Mouse (Mus musculus): ENCODE measurements around the gene Nr4a2.

The Nr4a2 gene

GRCm38 (mm10) chr2:57111791-57112538 lies 11.8 kb downstream of the Nr4a2 start:
- DNase-seq (ENCODE audit: low spot score in 2 of 2): peak in 1 of 2 experiments; percentile 18

- no peak for DNase-seq (ENCODE audit: low spot score in 2 of 2)
These were observed 12.6 kb downstream of the Nr4a2 start for GRCm38 (mm10) chr2:57111011-57111790.

DNA sequence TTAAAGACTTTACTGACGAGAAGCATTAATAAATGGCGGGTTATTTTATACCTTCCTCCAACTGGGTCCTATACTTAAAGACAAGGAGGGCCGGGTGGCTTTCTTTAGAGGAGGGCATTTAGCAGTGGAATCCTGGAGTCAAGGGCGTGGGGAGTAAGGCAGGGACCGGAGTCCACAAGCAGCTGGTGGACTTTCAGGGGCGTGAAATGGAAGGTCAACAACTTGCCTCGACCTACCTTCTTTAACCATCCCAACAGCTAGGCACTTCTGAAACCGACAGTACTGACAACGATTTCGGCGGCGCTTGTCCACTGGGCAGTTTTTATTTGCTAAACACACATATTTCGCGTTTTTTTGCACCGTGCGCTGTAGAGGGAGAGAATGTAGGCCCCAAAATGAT lies 13.4 kb downstream of the Nr4a2 start:
- no peak for DNase-seq (ENCODE audit: low spot score in 2 of 2)

DNA sequence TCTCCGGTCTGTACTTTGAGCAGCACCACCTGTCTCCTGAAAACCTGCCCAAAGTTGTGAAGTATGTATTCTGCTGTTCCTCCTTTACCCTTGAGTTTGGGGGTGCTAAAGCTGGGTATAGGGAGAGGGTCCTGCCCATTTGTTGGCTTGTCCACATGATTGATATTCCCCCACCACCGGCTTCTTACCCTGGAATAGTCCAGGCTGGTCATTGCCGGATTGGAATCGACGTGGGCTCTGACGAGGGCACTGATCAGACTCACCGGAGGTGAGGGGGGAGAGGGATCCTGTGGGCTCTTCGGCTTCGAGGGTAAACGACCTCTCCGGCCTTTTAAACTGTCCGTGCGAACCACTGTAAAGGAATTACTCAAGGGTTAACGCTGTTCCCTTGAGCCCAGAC lies 13.9 kb downstream of the Nr4a2 start:
- DNase-seq (ENCODE audit: low spot score in 2 of 2): no peak

- DNase-seq (ENCODE audit: low spot score in 2 of 2): no peak
These were observed 14.5 kb downstream of the Nr4a2 start for GRCm38 (mm10) chr2:57109301-57109700.

DNA sequence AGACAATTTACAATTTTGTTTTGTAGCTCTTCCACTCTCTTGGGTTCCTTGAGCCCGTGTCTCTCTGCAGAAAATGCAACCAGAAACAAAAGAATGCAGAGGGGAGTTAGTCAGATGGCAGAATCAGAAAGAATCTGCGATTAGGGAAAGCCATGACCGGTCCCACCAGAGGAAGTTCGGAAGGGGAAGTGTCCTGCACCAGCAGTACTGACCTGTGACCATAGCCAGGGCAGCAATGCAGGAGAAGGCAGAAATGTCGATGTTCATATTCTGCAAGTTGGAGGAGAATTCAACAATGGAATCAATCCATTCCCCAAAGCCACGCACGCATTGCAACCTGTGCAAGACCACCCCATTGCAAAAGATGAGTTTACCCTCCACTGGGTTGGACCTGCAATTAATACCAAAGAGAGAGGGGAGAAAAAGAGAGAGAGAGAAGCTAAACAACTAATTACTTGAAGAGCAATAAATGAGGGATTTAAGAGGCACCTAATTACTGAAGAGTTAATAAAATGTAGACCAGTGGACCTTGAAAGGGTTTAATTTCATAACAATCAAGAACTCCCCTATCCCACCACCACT lies 15.4 kb downstream of the Nr4a2 start:
- no peak for DNase-seq (ENCODE audit: low spot score in 2 of 2)

DNA sequence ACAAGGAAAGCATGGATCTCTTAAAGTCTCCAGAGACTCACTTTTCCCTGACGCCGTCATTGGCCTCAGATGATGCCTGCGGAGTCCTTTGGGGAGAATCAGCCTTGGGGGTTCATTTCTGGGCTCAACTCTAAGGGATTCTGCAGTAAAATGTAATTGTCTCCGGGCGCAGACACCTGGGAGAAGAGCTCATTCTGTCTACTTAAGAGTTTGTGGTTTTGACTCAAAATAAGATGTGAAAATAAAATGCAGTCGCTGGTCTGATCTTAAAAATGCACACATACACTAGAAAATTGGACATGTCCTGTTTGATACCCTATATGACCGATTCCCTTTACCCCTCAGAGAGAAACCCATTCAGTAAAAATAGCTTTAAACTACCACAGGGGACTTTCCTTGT lies 18.4 kb downstream of the Nr4a2 start:
- no peak for DNase-seq (ENCODE audit: low spot score in 2 of 2)

DNA sequence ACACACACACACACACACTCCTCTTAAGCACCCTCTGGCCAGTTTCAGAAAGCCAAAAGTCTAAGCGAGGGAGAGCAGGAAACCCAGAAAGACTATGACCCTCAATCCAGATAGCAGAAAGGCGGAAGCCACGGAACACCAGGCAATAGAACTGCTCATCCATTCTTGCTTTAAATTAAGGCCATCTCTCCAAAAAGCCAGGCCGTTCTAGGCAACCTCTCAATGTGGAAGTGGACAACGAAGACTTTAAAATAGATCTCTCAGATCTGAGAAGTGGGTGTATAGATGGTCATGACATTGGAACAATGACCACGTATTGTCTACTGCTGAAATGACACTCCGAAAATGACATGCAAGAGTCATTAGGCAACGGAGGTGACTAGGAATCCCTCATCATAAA lies 19.1 kb downstream of the Nr4a2 start:
- no peak for DNase-seq (ENCODE audit: low spot score in 2 of 2)

GRCm38 (mm10) chr2:57103845-57104660 lies 19.8 kb downstream of the Nr4a2 start:
- no peak for DNase-seq (ENCODE audit: low spot score in 2 of 2)

DNA sequence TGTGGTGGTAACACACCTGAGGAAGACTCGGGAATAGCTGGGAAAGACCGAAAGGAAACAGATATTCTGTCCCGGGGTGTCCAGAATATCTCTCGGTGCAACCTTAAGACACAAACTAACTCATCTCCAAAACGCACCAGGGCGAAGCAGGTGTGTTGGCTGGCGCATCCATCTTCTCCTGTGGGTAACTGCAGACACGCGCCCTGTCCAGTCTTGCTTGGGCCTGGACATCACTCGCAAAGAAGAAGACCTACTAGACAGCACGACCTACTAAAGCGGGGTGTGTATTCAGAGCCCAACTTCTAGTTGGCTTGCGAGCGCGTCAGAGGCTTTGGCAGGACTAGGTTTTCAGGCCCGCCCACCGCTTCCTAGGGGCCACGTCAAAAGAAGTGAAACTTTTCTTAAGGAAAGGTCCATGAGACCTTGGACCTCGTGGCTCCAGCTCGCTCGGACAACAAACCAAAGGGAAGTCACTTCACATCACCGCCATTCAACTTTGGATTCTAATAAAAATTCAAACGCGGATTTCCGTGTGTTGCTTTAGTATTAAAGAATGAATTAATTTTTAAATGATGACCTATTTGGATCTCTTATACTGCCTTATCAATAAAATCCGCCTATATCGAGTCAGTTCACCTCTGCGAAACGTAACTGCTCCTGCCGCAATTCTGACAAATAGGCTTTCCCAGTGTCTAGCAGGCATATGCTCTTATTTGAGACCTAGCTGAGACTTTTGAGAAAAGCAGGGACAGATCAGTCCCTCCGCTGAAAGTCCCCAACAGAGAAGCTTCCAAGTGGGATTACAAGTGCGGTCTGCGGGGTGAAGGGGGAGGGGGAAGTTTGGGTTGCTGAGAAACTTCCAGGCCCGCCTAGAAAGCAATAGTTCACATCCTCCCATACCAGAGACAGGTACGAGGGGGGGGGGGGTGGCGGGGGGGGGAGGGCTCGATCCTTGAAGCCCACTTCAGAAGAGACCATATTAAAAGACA lies 20.7 kb downstream of the Nr4a2 start:
- DNase-seq (ENCODE audit: low spot score in 2 of 2): no peak

GRCm38 (mm10) chr2:57102091-57102855 lies 21.5 kb downstream of the Nr4a2 start:
- no peak for DNase-seq (ENCODE audit: low spot score in 2 of 2)

- DNase-seq (ENCODE audit: low spot score in 2 of 2): no peak
These were observed 23.6 kb downstream of the Nr4a2 start for GRCm38 (mm10) chr2:57100241-57100640.

DNA sequence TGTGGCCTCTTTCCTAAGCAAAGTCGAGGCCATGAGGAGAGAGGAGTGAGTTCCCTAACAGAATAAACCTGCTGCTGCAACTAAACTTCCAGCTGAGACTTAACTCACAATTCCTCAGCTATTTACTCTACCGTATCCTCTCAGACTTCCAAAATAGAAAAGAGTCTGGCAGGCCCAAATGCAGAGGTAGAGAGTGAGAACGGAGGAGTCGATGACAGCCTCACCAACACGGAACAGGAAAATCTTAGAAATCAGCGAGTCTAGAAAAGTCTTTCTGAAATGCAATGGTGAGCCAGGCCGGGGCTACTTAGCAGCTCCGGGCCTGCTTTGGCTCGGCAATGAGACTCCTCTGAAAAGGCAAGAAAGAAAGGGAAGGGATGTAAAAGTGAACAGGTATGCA lies 51.4 kb downstream of the Nr4a2 start:
- no peak for DNase-seq (ENCODE audit: low spot score in 2 of 2)

DNA sequence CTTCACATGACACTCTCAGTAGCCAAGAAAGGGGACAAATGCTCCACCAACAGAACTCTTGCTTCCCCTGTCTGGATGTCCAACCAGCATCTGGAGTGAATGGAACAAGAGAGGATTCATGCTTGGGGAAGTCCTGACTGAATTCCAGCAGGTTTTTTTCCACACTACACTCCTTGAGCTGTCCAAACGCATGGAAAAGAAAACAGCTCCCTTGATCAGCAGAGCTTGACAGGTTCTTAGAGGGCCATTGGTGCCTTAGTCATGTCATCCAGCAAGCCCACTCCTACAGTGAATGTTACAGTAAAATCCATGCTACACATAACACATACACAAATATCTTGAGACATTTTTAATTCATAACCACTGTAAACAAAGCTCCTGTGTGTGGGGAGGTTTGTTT lies 60.3 kb downstream of the Nr4a2 start:
- no peak for DNase-seq (ENCODE audit: low spot score in 2 of 2)
